Mouse (Mus musculus): ENCODE measurements around the gene Eya2.

- no peak for TF ChIP-seq CTCF (IDR thresholded peaks at IDR 0.05; ENCODE audit: control insufficient read depth, insufficient read depth, insufficient replicate concordance, low read depth, low read length)
- TF ChIP-seq POLR2A (IDR thresholded peaks at IDR 0.05; ENCODE audit: control insufficient read depth, low read depth, low read length), result no peak
These were observed 841 bp downstream of the Eya2 start for GRCm38 (mm10) chr2:165595676-165596070.
